Mouse (Mus musculus): ENCODE results near the gene Hist1h2bb. TPM values are rescaled to one million over a fixed set of nuclear protein-coding genes. Genes with fewer than 3 reads are reported as not detected.
"Not testable (repeated sequence)": the region's sequence is repeated elsewhere in the genome, so short reads cannot be mapped to it uniquely, and the experiment has no call there.

Gene Hist1h2bb
- polyA plus RNA-seq, 1 experiment from 2014 or later: 2.2 TPM

DNA sequence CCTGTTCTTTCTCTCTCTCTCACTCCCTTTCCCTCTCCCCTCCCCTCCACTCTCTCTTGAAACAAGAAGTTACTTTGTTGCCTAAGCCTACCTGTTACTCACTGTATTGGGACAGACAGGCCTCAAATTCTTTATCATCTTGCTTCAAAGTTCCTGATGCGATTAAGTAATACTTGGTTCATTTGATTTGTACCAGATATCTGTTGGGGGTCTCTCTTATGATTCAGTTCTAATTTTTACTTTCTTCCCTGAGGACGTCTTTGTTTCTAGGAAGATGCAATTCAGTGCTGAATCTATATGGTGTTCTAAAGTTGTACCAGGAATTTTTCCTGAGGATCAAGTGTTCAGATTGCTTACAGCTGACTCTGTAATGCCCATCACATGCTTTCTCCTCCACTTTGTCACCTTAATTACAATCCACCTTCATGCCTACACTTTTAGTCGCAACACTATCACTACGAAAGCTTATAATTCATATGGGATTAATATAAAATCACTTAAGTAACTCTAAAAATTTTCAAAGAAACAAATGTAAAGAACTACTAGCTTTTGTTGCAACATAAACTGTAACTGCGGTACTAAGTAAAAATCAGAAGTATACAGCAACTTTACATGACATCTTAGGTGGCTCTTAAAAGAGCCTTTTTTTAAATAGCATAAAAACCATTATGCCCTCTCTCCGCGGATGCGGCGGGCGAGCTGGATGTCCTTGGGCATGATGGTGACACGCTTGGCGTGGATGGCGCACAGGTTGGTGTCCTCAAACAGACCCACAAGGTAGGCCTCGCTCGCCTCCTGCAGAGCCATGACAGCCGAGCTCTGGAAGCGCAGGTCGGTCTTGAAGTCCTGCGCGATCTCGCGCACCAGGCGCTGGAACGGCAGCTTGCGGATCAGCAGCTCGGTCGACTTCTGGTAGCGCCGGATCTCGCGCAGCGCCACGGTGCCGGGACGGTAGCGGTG is 1.8 kb upstream of the Hist1h2bb start:
- ATAC-seq (ENCODE audit: low FRiP score): no peak
- Histone ChIP-seq H3K36me3 (no peaks in the 10 kb centered on the region), H3K4me2 (replicated peaks) (peak overlapping the region; percentile 64)

DNA sequence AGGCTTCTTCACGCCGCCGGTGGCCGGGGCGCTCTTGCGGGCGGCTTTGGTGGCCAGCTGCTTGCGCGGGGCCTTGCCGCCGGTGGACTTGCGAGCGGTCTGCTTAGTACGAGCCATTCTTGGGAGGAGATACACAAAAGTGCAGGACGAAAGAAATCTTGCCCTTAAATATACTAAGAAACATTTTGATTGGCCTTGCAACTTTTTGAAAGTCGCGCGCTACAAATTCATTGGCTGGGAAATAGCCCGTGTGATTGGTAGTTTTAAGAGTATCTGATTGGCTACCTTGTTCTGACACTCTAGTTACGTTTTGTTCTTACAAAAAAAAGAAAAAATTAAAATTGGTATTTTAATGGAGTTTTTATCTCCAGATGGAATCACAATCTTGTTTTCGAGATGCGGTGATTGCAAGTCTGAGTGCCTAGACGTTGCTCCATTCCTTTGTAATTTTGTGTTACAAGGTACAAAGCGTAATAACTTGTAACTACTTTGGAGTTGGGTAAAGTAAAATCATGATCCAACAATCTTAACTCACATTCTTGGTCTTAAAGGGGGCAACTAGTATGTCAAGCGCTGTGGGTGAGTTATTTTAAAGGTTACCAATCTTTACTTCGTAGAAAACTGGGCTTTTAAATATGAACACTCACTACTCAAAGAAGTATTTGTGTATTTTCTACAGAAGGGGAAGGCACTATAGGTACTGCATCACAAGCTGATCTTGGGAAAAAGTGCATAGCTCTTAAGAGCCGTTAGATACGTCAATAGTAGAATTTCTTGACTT is 963 bp upstream of the Hist1h2bb start, which contains the start of gene Hist1h3c:
Gene Hist1h3c (minus strand): TSS at position 222 of the 781 bp plus-strand sequence.
- no peaks in the 10 kb centered on the region for H3K9me3 ChIP-seq (replicated peaks)
- peak within 1 kb of the TSS; percentile 58 for H3K9ac ChIP-seq
- no peaks in the 10 kb centered on the region for H3K36me3 ChIP-seq
- H3K4me3 ChIP-seq: peak within 1 kb of the TSS; percentile 40
- peak; percentile 73 for ATAC-seq (ENCODE audit: low FRiP score)
- peak within 1 kb of the TSS; percentile 98 for H3K27ac ChIP-seq
- peak within 1 kb of the TSS; percentile 64 for H3K4me2 ChIP-seq (replicated peaks)
- H3K4me1 ChIP-seq: peaks cover 9% of the 10 kb centered on the region
- H3K27me3 ChIP-seq: no peaks in the 10 kb centered on the region
- WGBS: 2% methylated on average over 21 of the region's 28 CpGs

More for the DNA sequence above, 1.8 kb upstream of the Hist1h2bb start:
- Histone ChIP-seq H3K27me3 (no peaks in the 10 kb centered on the region), H3K9me3 (replicated peaks) (no peaks in the 10 kb centered on the region), H3K4me1 (peaks cover 14% of the 10 kb centered on the region), H3K27ac (peak overlapping the region; percentile 52; the same call in 1 of the 2 replicates), H3K4me3 (peak overlapping the region; percentile 40), H3K9ac (peak overlapping the region; percentile 49; the same call in 1 of the 2 replicates)
- 2% methylated on average over 15 of the region's 36 CpGs for WGBS

DNA sequence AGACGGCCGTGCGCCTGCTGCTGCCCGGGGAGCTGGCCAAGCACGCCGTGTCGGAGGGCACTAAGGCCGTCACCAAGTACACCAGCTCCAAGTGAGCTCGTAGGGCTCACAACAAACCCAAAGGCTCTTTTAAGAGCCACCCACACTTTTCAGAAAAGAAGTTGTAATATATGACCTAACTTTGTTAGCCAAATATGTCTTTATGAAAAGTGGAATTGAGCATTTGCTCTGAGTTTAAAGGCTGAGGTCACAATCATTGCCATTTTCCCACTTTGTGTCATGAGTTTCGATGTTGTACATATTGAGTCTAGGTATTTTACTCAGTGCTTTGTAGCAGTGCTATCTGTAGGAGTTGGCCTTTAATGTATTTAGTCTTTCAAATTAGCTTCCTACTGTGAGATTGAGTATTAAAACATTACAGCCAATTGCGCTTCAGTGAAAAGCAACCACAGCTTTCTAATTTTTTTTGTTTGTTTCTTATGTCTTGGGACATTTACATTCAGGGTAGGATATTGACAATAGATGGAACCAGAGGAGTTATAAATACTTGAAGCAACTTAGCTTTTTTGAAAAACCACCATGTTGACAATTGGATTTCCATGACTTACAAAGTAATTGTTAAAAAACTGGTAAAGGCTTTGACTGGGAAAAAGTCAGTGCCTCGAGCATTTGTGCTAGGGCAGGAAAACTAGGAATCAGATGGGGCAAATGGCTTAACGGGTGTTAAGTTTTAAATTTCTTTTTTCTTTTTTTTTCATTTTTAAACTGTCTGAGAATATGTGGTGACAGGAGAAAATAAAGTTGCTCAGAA is 752 bp downstream of the Hist1h2bb start:
- peaks cover 9% of the 10 kb centered on the region for H3K4me1 ChIP-seq
- H3K27me3 ChIP-seq: no peaks in the 10 kb centered on the region
- H3K9me3 ChIP-seq (replicated peaks): no peaks in the 10 kb centered on the region
- peak overlapping the region; percentile 59 for H3K9ac ChIP-seq
- WGBS: 2% methylated on average over 13 of the region's 13 CpGs
- H3K4me2 ChIP-seq (replicated peaks): peak overlapping the region; percentile 64
- no peaks in the 10 kb centered on the region for H3K36me3 ChIP-seq
- ATAC-seq (ENCODE audit: low FRiP score): peak; percentile 21; the same call in 1 of the 2 replicates
- H3K4me3 ChIP-seq: peak overlapping the region; percentile 40
- H3K27ac ChIP-seq: peak overlapping the region; percentile 98

DNA sequence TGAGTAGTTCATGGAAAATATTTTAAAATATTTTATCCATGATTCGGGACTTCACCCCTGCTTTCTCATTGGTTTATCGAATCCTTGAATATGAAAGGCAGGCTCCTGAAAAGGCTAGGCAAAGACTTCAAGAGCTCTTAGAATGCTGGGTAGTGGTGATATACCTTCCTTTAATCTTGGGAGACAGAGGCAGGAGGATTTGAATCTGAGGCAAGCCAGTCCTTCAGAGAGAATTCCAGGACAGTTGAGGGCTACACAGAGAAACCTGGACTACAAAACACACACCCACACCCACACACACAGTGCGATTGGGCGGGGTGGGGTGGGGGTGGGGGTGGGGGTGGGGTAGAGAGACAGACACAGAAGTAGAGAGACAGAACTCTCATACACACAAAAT is 1.4 kb downstream of the Hist1h2bb start:
- Histone ChIP-seq H3K4me3 (no peak overlapping the region), H3K4me2 (replicated peaks) (peak overlapping the region; percentile 64), H3K36me3 (no peaks in the 10 kb centered on the region), H3K9ac (no peak overlapping the region), H3K27ac (peak overlapping the region; percentile 98), H3K9me3 (replicated peaks) (no peaks in the 10 kb centered on the region), H3K4me1 (peaks cover 9% of the 10 kb centered on the region), H3K27me3 (no peaks in the 10 kb centered on the region)
- 7% methylated on average over 4 of the region's 4 CpGs for WGBS
- no peak for ATAC-seq (ENCODE audit: low FRiP score)

DNA sequence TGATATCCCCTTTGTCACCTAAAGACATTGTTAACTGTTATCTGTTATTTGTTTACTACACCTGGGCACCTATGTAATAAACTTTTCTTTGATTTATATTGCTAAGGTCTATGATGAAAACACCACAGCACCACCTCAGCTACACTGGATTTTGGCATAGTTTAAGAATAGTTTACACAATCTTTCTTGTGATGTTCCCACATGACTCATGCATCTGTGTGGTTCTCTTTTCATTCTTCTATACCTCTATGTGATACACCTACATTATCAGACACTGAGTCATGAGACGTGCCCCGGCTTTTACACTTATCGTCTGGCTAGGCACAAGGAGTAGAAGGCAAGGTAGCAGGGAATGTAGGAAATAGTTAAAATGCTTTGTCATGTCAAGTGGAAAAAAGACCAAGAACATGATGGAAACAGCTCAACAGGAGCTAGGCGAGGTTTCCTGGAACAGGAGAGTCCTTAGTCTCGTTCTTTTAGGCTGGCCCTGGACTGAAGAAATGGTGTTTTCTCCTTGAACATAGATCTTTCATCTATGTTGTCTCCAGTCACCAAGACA is 3.1 kb downstream of the Hist1h2bb start:
- ATAC-seq (ENCODE audit: low FRiP score): no peak
- Histone ChIP-seq H3K4me3 (no peak overlapping the region), H3K4me1 (peaks cover 9% of the 10 kb centered on the region), H3K27me3 (no peaks in the 10 kb centered on the region), H3K27ac (no peak overlapping the region; the same call in 1 of the 2 replicates), H3K36me3 (no peaks in the 10 kb centered on the region), H3K4me2 (replicated peaks) (no peak overlapping the region), H3K9me3 (replicated peaks) (no peaks in the 10 kb centered on the region), H3K9ac (no peak overlapping the region)
- 93% methylated on average over 5 of the region's 5 CpGs for WGBS

DNA sequence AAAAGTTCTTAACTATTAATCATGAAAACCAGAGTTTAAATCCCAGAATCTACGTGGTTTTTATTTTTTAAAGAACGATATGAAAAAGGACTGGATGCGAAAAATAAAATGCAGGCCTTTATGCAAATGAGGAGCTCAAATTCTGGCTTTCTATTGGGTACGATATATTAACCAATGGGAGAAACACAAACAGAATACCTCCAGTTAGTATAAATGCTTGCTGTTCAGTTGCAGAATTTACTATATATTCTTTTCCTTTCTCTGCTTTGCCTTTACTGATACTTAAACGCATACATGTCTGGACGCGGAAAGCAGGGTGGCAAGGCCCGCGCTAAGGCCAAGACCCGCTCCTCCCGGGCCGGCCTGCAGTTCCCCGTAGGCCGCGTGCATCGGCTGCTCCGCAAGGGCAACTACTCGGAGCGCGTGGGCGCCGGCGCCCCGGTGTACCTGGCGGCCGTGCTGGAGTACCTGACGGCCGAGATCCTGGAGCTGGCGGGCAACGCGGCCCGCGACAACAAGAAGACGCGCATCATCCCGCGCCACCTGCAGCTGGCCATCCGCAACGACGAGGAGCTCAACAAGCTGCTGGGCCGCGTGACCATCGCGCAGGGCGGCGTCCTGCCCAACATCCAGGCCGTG is 4.4 kb downstream of the Hist1h2bb start, which contains the start of gene Hist1h2ab:
Gene Hist1h2ab (plus strand): TSS at position 288 of the 639 bp plus-strand sequence.
- peak; percentile 48; the same call in 1 of the 2 replicates for ATAC-seq (ENCODE audit: low FRiP score)
- Histone ChIP-seq H3K27ac (peak within 1 kb of the TSS; percentile 95), H3K4me2 (replicated peaks) (peak within 1 kb of the TSS; percentile 61), H3K4me3 (peak within 1 kb of the TSS; percentile 38), H3K9ac (peak within 1 kb of the TSS; percentile 45; the same call in 1 of the 2 replicates)
- not testable (repeated sequence) for H3K4me1 ChIP-seq; H3K27me3 ChIP-seq; H3K9me3 ChIP-seq (replicated peaks); H3K36me3 ChIP-seq
- under 1% methylated on average over 31 of the region's 47 CpGs for WGBS

DNA sequence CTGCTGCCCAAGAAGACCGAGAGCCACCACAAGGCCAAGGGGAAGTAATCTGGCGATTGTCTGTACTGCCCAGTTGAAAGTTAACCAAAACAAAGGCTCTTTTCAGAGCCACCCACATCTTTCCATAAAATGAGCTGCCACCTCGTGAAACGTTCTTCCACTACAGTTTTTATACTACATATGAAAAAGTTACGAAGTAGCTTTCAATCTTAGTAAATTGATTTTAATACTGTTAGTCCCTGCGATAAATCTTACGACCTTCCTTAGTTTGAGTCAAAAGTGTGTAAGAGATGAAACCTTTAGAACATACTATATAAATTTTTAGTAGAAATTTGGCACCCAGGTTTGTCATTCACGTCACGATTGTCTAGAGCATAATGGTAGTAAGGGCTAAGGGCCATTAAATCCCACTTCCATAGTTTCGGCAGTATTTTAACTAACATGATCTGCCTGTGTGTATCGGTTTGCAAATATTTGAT is 5.0 kb downstream of the Hist1h2bb start:
- Histone ChIP-seq H3K27me3 (no peaks in the 10 kb centered on the region), H3K27ac (peak overlapping the region; percentile 95), H3K9me3 (replicated peaks) (no peaks in the 10 kb centered on the region), H3K4me1 (peaks cover 9% of the 10 kb centered on the region), H3K4me2 (replicated peaks) (peak overlapping the region; percentile 61), H3K36me3 (no peaks in the 10 kb centered on the region), H3K4me3 (peak overlapping the region; percentile 38), H3K9ac (0 out of 2 replicates have a peak overlapping the region, but pooled peaks have one; percentile 41)
- peak; percentile 36 for ATAC-seq (ENCODE audit: low FRiP score)
- 1% methylated on average over 11 of the region's 11 CpGs for WGBS

DNA sequence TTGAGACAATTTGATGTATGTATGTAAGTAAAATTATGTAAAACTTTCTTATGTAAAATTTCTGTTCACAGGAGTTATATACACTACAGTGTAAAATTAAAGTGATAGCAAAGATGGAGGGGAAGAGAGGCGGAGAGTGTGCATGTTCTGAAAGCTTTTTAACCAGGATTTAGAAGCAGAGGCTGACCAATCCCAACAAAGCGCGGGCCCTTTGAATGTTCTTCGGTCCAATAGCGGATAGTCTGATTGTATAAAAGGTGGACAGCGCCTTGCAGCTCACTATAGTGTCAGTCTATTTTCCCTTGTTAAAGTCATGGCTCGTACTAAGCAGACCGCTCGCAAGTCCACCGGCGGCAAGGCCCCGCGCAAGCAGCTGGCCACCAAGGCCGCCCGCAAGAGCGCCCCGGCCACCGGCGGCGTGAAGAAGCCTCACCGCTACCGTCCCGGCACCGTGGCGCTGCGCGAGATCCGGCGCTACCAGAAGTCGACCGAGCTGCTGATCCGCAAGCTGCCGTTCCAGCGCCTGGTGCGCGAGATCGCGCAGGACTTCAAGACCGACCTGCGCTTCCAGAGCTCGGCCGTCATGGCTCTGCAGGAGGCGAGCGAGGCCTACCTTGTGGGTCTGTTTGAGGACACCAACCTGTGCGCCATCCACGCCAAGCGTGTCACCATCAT is 5.7 kb downstream of the Hist1h2bb start, which contains the start of gene Hist1h3b:
Gene Hist1h3b (plus strand): TSS at position 201 of the 675 bp plus-strand sequence.
- Histone ChIP-seq H3K4me3 (peak within 1 kb of the TSS; percentile 38), H3K9ac (peak within 1 kb of the TSS; percentile 49), H3K27ac (peak within 1 kb of the TSS; percentile 95), H3K4me2 (replicated peaks) (peak within 1 kb of the TSS; percentile 61)
- not testable (repeated sequence) for H3K36me3 ChIP-seq; H3K9me3 ChIP-seq (replicated peaks); H3K27me3 ChIP-seq; H3K4me1 ChIP-seq
- ATAC-seq (ENCODE audit: low FRiP score): peak; percentile 87
- WGBS: under 1% methylated on average over 15 of the region's 47 CpGs

DNA sequence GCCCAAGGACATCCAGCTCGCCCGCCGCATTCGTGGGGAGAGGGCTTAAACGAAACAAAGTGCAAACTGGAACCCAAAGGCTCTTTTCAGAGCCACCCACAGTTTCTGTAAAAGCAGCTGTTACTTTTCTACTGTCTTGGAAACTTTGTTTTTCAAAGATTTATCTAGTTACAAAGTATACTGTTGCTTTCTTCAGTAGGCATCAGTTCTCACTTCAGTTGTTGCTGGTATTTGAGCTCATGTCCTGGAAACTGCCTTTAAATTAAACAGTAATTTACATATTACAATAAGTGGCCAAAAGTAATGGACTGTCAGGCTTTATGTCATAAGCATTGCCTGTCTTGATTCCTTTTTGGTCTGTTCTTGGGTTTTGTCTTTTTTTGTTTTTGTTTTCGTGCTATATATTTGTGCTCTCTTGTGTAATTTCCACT is 6.2 kb downstream of the Hist1h2bb start:
- H3K27ac ChIP-seq: peak overlapping the region; percentile 67
- no peaks in the 10 kb centered on the region for H3K36me3 ChIP-seq
- peak overlapping the region; percentile 49 for H3K9ac ChIP-seq
- H3K4me2 ChIP-seq (replicated peaks): peak overlapping the region; percentile 48
- peaks cover 10% of the 10 kb centered on the region for H3K4me1 ChIP-seq
- WGBS: 2% methylated on average over 6 of the region's 6 CpGs
- peak overlapping the region; percentile 30 for H3K4me3 ChIP-seq
- no peaks in the 10 kb centered on the region for H3K27me3 ChIP-seq
- no peak for ATAC-seq (ENCODE audit: low FRiP score)
- no peaks in the 10 kb centered on the region for H3K9me3 ChIP-seq (replicated peaks)

DNA sequence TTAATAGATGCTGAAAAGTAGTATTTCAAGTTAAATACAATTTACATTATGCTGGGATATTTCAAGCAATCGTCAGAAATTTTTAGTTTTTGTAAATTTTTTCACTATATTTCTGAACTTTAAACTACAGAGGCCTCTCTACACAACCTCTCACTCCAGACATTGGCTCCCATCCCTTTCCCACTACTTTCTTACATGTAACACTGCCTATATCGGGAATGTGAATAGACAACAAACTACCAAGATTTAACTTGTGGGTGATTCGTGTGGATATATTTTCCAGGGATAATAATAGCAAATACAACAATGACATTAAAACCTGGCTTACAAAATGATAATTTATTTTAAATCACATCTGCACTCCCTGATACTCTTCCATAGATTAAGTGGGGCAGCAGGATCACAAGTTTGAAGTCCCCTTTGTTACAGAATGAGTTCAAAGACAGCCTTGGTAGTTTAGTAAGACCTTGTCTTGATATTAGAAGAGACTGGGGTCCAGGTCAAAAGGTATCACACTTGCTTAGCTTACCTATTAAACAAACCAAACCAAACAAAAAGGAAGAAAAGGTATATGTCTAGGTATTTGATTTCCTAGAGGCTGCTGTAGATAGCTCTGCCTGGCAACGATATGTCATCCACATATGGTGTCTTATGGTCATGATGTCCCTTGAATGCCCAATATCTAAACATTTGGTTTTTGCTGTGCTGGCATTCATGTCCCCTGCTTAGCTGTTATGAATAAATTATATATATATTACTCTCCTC is 7.0 kb downstream of the Hist1h2bb start:
- WGBS: 54% methylated on average over 4 of the region's 4 CpGs
- ATAC-seq (ENCODE audit: low FRiP score): no peak

More for the DNA sequence above, 7.0 kb downstream of the Hist1h2bb start:
- Histone ChIP-seq H3K4me3 (no peak overlapping the region), H3K4me2 (replicated peaks) (peak overlapping the region; percentile 48), H3K9ac (no peak overlapping the region; the same call in 1 of the 2 replicates), H3K4me1 (peaks cover 5% of the 10 kb centered on the region; the same call in 1 of the 2 replicates), H3K27ac (peak overlapping the region; percentile 67; the same call in 1 of the 2 replicates), H3K36me3 (no peaks in the 10 kb centered on the region), H3K9me3 (replicated peaks) (no peaks in the 10 kb centered on the region), H3K27me3 (no peaks in the 10 kb centered on the region)
